Mouse (Mus musculus) gastrocnemius, postnatal 10 days (tissue): ENCODE data around the gene Mrpl37. TPM values are rescaled to one million over a fixed set of nuclear protein-coding genes. Genes with fewer than 3 reads are reported as not detected.

Source experiments
- DNase-seq: peaks from one replicate; pipeline ENCODE4 v3.0.0; 2021; ENCODE audit warnings: mixed read lengths
- total RNA-seq, 2 experiments: library from RNA; stranded (reverse); gene quantifications; 2 replicates each; pipeline ENCODE4 v1.2.3; 2021

Gene Mrpl37
- total RNA-seq, 2 experiments from 2014 or later: 70.9 to 80.3 TPM

DNA sequence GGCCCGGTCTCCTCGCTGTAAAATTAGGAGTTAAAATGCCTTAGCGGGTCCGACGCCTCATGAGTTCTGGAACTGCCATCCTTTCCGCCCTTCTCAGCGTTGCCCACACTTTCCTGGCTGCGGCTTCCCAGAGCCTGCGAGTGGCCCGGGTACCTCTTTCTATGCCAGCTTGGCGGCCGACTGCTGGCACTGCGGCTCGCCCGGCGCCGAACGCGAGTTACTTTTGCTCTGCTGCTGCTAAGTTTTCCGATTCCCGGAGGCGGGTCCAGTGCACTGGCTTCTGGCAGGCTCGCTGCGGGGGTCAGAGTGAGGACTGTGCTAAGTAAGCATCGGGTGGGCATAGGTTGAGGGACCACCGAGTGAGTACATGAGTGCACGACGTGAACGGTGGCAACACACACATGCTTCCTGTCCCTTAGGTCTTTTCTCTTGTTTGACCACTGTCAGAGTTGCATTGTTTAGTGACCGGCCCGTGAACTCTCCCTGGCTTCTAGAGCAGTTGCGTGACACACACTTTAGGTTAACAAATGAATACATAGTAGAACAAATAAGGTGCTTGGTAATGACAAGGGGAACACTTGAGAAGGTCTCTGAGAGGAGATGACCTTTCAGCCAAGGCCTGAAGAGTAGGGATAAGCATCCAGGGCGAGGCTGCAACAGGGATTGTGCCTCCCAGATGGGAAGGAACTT, 628 bp upstream of the Mrpl37 start:
- DNase-seq: peak; percentile 40

DNA sequence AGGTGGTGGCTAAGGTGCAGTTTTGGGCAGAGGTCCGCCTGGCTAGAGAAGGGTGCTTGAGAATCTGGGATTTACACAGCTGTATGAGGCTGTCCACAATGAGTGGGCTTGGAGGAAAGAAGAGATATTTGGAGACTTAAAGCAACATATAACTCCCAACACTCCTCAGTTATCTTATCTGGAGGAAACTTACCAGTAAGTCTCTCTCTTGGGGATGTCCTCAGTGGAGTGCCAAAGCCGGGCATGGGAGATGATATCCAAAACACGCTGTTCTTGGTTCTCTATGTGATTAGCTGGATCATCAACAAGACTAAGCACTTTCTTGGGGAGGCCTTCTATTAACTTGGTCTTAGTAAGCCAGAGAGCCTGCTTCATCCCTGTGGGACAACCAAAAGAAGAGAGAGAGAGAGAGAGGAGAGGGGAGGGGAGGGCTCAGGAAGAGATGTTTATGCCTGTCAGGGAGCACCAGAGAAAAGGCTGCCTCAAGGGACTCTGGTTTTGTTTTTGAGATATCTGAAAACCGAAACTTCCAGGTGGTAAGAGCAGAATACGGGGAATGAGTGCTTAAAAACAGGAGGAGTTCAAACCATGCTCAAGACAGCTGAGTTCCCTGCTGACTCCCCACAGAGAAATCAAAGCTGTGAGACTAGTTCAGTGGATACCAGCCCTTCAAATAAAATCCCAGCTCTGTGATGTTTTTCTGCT, 2.1 kb downstream of the Mrpl37 start:
- no peak for DNase-seq

DNA sequence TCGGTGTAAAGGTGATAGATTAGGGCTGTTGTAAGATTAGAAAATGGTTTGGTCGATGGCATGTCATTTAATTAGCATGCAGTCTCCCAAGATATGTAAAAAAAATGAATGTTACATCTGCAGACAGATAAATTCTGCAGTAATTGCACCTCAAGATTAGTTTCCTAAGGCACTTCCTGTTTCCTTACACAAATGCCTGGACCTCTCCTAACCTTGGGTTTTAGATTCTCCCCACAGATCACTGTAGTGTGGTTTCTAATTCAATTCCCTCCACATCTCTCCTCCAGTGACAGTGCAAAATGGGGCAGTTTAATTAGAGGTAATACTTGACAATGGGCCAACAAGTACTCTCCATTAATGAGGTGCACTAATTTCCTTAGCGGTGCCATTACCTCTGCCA, 3.5 kb downstream of the Mrpl37 start:
- no peak for DNase-seq

DNA sequence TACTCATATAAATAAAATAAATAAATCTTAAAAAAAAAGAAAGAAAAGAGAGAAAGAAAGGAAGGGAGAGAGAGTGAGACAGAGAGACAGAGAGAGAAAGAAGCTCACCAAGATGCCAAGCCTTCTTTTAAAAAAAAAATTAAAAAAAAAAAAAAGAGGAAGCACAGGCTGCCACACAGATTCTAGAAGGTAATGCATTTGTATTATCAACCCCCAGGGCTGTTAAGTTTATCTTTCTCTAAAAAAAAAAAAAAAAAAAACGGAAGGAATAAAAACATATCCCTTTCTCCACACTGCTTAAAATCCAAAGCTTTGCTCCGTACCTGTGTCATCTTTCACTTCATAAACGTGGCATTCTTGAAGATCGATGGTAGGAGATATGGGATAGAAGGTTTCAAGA, 5.1 kb downstream of the Mrpl37 start:
- no peak for DNase-seq

DNA sequence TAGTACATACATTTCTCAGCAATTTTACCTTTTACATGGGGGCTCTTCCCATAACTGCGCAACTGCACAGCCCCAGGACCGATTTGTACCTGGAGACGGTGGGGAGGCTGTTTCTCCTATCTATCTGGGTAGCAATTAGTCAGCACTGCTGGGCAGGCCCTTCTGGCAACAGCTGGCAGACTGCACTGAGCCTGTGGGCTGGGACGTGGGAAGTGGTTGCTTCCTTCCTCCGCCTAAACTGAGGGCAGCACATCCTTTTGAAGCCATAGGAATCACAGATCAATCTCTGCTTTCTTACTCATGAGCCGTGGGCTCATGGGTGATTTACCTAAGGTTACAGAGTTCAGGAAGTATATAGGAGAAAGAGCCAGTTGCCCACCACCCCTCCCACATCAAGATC, 7.9 kb downstream of the Mrpl37 start:
- no peak for DNase-seq

DNA sequence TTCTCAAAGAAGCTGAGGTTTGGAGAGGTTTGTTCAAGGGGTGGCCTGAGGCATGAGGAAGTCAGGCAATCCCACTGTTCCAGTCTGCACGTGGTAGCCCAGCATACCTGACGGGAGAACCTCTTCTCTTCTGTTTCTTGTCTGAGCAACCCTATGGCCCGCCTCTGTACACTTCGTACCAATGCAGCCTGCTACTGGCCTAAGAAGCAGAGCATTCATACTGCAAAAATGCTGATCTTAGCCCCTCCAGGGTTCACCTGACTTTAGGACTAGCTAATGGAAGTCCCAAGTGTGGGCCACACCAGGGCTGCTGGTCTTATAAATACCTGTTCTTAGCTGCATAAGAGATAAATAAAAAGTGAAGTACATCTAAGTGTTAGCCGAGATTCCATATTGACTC, 8.3 kb downstream of the Mrpl37 start:
- DNase-seq: no peak

DNA sequence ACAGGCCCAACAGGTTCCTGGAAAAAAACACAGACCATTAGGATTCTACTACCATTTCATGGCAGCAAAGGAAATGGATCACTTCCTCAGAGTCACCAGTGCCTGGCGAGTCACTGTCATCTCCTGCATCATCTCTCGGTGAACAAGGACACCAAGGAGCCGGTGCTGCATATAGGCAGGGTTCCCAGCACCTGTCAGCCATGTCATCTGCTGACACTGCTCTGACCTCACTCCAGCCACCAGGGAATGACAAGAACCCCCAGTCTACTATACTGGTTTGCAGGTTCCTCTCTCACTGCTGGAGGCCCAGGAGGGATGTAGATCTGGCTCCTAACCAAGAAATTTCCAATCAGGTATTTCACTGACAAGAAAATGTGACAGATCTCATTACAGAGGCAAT, 10.6 kb downstream of the Mrpl37 start:
- DNase-seq: no peak

DNA sequence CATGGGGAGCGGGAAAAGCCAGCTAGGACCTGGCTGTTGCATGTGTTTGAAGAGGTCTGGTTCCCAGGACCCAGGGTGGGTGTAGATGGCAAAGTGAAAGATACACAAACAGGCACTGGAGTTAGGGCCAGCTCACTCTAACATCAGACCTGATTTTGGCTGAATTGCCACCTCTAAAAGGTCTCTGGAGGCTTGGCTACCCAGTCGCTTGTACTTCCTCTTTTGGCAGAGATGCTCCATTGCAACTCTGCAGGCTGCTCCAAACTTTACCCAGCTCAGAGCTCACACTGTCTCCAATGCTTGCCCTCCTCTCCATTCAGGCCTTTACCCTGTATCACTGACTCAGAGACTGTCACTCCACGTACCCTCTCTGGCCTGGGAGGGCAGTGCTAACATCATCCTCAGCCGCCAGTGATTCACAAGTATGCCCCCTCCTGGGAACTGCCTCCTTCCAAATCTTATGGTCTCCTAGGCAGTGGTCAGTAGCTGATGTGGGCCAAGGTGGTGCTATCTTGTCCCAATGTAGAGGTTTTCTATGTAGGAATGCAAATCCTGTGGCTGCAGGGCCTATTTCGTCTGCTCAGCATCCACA, 13.6 kb downstream of the Mrpl37 start:
- DNase-seq: no peak

DNA sequence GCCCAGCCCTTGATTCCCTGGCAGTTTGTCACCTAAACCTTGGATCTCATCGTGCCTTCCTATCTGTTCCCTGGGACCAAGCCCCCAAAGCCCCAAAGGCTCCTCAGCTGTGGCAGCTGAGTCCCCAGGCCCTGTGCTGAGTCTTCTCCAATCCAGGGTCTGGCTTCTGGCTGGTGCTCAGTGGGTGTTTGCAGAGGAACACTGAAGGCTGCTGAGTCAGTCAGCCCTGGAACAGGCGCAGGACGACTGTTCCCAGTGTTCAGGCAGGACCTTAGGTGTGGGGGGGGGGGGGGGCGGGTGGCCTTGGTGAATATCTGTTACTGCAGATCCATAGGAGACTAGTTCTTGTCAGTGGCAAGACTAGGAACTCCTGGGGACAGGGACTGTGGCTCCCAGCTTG, 14.8 kb downstream of the Mrpl37 start:
- DNase-seq: no peak

DNA sequence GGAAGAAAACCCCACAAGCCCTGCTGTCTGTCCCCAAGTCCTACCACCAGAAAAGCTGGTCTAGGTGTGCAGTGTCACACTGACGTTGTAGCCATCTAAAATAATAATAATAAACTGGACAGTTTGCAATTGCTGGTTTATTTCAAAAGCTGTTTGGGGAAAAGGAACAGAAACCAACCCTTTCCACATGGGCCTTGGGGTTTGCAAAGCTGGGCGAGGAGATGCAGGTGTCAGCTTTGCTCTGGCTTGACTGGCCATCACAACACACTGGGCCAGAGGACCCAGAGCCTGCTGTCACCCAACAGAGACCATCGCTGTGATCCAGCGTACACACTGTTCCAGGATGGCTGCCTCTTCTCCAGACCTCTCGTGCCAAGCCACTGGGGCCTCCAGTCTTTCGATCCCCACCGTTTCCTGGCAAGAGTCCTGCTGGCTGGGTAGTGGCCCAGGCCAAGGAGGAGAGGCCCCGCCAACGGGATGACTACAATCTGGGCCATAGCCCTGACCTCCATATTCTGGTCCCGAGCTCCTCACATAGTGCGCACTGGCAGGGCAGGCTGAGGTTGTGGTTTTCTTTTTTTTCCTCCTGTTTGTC, 18.0 kb downstream of the Mrpl37 start:
- peak; percentile 68 for DNase-seq

DNA sequence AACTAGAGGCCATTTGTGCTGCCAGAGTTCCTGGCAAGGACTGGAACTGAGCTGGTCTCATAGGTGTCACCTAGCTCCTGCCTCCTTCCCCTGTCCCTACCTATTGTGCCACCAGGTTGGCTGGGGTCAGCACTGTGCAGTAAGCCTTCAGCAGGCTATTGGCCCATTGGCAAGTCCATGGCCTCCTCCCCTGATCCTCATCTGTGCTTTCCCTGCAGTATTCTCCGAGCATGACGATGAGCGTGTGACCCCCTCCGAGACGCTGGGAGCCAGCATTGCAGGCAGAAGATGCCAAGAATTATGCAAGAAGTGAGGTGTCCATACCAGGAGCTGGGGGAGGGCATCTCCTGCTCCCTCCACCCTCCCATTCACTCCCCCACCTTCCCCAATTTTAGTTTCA, 18.9 kb downstream of the Mrpl37 start:
- no peak for DNase-seq

DNA sequence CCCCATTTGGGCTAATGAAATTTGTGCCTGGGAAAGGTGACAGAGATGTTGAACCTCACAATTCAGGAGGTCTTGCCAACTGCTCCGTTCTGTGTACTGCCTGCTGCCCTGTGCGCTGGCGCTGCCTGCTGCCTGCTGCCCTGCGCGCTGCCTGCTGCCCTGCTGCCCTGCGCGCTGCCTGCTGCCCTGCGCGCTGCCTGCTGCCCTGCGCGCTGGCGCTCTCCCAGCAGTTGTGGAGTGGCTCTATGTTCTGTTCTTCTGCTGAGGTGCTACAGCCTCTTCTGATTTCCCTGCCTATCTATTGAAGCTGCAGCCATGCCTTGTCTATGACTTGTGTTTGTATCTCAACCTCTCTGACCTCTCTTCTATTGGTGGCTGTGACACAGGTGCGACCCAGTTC, 21.5 kb downstream of the Mrpl37 start:
- no peak for DNase-seq

DNA sequence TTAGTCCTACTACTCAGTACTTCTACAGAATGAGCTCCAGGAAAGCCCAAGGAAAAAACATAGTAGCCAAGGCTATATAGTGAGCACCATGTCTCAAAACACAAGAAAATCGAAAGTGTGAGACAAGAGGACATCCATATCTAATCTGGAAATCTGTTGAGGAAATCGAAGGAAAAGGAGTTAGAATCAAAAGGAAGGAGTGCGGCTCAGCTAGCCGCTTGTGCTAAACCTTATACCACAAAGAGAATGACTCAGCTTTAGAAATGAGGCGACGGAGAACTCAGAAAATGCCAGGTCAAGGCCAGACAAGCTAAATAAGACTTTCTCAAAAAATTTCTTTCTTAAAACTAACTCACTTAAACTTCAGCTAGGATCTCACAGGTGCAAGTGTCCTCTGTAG, 24.4 kb downstream of the Mrpl37 start:
- DNase-seq: no peak

DNA sequence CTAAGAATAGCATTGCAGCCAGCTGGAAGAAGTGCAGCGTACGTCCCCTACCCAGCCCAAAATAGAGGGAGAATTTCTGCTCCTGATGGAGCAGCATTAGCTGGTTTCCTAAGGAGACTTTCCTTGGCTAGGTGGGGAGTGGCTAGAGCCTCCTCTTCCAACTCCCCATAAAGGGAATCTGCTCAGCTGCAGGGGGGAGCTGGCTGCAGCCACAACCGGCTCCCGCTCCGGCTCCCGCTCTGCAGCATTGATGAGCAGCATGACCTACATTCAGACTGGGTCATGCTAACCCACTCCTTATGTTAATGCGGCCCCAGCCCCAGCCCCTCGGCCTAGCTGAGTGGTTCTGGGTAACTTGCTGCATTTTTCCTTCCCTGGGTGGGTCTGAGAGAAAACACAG, 27.4 kb downstream of the Mrpl37 start:
- DNase-seq: no peak

DNA sequence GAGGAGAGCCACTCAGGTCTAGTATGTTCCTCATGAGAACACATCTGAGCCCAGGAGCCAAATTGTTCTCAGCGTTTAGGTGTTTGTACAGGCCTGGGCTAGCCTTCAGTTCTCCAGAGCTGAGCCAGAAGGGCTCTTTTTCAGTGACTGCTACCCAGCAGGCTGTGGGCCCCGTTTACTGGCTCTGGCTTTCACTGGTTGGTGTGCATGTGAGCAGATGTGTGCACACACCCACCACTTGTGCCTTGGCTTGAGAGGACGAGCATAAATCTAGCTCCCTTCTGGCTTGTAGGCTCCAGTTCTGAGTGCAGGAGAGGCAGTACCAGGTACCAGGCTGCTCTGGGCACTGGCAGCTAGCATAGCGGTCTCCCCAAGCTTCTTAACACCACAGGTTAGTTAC, 28.4 kb downstream of the Mrpl37 start:
- no peak for DNase-seq

DNA sequence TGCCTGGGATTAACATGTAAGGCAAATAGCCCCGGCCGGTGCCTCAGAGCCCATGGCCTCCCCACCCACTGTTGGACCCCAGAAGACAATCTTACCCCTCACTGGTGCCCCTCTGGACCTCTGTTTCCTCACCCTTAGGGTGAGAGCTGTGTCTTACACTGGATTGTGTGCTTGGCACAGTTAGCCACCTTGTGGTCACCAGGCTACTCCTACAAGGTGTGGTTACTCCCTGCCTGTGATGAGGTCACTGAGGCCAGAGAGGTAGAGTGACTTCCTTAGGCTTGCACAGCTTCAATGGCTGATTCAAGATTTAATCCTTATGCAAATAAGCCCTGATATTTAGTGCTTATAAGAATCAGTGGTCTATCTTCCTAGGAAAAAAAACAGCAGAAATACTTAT, 29.7 kb downstream of the Mrpl37 start:
- no peak for DNase-seq

DNA sequence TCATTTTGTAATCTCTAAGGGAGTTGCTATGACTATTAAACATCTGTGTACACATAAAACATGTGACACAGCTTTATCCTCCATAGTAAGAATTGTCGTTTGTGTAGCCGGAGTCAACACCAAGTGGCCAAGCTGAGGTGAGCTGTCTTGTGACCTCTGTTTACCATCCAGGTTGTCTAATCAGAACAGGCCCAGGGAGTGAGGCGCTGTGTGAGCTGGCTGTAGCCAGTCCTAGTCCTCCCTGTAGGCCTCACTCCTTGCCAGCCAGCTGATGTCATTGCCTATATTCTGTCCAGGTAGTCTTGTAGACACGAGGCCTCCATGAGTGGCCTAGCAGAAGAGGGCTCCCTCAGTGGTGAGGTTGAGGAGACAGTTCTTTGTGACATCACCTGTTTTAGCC, 31.0 kb downstream of the Mrpl37 start:
- DNase-seq: no peak

DNA sequence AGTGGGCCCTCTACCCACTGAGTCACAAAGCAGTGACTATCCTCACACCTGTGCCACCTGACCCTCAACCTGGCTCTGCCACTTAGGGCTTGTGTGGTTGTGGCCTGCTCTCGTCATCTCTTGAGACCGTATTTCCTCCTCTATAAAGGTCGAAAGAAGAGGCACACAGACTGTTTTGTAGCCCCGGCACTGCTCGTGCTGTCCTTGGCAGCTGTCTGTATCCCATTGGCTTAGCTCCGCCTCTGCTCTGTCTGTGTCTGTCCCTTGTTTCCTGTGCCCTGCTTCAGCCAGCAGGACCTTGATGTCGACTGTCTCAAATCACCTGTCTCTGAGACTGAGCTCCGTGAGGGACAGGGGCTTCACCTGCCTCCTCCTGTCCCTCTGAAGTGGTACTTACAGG, 40.2 kb downstream of the Mrpl37 start:
- DNase-seq: no peak

DNA sequence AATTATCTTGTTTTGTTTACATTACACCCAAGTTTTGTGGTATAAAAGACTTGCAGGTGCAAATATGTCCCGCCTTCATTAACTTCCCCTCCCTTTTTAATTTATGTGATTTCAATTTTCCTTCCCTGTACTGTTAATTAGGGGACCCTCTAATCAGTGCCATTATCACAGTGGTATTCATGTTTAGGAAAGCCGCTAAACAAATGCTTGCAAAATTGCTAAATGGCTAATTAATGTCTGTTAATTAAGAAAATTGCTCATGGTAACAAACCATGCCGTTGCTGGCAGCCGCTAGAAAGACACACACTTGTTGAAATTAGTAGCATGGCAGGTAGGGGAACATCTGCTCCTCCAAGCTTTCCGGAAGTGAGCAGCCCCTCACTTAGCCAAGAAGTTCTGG, 41.3 kb downstream of the Mrpl37 start:
- DNase-seq: no peak

DNA sequence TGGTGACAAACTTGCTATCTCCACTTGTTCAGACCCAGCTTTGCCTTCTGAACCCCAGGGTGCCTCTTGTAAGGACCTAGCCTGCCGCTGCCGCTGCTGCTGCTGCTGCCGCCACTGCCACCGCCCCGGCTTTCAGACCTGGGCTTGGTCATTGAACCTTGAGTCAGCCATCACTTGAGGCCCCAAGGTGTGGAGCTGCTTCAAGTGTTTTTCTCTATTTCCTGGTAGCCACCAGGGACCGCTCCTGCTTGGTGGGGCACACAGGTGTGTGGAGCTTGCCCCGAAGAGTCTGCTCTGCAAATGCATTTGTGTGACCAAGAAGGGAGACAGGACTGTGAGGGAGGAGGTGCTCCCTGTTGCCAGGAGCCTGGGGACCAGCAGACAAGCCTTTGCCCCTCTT, 41.8 kb downstream of the Mrpl37 start:
- no peak for DNase-seq

DNA sequence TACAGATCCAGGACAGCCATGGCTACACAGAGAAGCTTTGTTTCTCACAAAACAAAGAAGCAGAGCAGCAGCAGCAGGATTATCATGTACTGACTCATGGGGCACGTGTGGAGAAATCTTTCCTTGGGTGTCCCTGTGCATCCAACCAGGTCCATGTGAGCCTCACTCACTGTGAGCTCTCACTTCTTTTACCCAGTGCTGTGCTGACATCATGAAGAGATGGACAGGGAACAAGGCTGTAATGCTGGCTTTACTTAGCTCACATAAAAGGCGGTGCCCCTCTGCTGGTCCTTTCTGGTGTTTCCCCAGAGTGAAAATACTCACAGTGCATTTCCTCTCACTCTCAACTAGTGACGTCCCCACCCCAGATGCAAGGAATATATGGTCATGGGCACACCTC, 45.2 kb downstream of the Mrpl37 start:
- DNase-seq: no peak

DNA sequence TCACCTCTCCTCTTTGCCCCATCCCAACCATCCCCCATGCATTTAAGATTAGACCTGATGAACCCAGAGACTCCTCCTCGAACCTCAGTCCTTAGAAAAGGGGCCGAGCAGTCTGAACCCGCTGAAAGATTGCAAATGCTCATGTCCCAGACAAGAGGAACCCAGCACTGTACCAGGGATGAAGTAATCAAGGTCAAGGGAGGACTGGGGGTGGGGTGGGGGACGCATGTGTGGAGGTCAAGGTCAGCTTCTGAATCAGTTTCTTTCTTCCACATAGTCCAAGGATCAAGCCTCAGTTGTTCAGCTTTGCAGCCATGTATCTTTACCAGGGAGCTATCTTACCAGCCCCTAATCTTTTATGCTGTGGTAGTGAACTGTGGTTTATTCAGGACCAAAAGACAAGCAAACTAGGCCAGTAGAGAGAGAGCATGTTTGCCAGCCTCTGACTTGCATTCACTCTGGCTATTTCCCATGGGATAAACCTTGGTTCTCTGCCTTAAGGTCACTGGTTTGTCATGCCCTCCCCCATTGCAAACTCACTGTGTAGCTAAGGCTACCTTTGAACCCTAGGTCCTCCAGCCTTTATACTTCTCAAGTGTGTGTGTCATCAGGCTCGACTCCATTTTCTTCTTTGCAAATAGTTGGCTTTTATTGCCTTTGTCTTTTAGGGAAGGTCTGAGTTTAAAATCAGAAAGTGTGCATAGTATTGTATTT, 46.2 kb downstream of the Mrpl37 start:
- no peak for DNase-seq

DNA sequence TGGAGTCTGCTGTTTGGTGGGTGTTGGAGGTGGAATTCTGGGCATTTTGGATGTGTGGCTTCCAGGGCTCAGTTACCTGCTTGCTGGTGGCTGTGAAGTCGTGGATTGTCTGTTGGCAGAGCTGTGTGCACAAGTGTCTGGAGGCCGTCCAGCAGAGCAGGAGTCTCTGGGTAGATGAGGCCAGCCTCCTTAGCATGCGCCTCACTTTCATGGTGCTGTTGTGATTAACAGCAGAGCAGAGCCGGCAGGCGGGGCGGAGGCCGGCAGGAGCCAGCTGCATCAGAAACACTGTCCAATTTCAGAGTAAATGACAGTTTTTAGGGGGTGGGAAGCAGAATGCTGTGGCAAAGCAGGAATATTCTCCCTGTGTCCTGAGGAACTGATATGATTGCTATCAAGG, 47.6 kb downstream of the Mrpl37 start:
- DNase-seq: peak; percentile 52
